Mouse (Mus musculus) CH12.LX (cell line): ENCODE measurements around the gene Zfp507. TPM values are rescaled to one million over a fixed set of nuclear protein-coding genes. Genes with fewer than 3 reads are reported as not detected.

Experiments used
- DNase-seq: peaks from one replicate; pipeline ENCODE4 v3.0.0-alpha.2; 2013; ENCODE audit errors: extremely low read depth
- H3K27ac ChIP-seq: 2 replicates; pipeline ENCODE4 v1.5.1; 2012; ENCODE audit warnings: low read depth, mild to moderate bottlenecking, control low read depth, moderate library complexity; ENCODE audit not compliant: insufficient read depth
- H3K27me3 ChIP-seq: replicated peaks from 2 replicates; pipeline ENCODE3; 2012; ENCODE audit warnings: inconsistent platforms
- H3K36me3 ChIP-seq, 2 experiments: replicated peaks in 1 of 2; 2 replicates each; pipeline versions ENCODE3 to v1.6.1; 2012; ENCODE audit warnings: inconsistent platforms in 1 of 2, low read length in 1 of 2, mild to moderate bottlenecking in 1 of 2, mixed read lengths in 1 of 2, moderate library complexity in 1 of 2; ENCODE audit not compliant: control insufficient read depth in 1 of 2, insufficient read depth in 1 of 2
- H3K4me1 ChIP-seq, 2 experiments: 2 replicates each; pipeline ENCODE4 v1.6.1; 2012; ENCODE audit warnings: inconsistent platforms in 1 of 2, moderate library complexity in 1 of 2; ENCODE audit not compliant: insufficient read depth in 2 of 2, control insufficient read depth in 1 of 2
- H3K4me2 ChIP-seq: 2 replicates; pipeline ENCODE4 v1.6.1; 2012; ENCODE audit warnings: low read depth, mild to moderate bottlenecking, control low read depth; ENCODE audit not compliant: poor library complexity, insufficient read depth, severe bottlenecking
- H3K4me3 ChIP-seq, 3 experiments: fragments of 150-350 bp in 1 of 3; sonication (generic) in 1 of 3; replicated peaks in 1 of 3; 2 replicates each; pipeline versions ENCODE3 to v1.5.1; 2011 to 2012; ENCODE audit warnings: low read depth in 2 of 3, low read length in 2 of 3, mild to moderate bottlenecking in 2 of 3, moderate library complexity in 2 of 3, control low read depth in 1 of 3, improper control_type of control experiment in 1 of 3, inconsistent platforms in 1 of 3, mixed read lengths in 1 of 3; ENCODE audit not compliant: poor library complexity in 1 of 3
- H3K79me2 ChIP-seq: replicated peaks from 2 replicates; pipeline ENCODE4 v1.6.1; 2012; ENCODE audit warnings: mild to moderate bottlenecking, moderate library complexity; ENCODE audit not compliant: control insufficient read depth, poor library complexity, insufficient read depth, severe bottlenecking; ENCODE audit errors: extremely low read depth
- H3K9ac ChIP-seq: 2 replicates; pipeline ENCODE4 v1.6.1; 2012; ENCODE audit warnings: low read depth, mild to moderate bottlenecking, control low read depth, moderate library complexity; ENCODE audit not compliant: insufficient read depth
- H3K9me3 ChIP-seq: replicated peaks from 2 replicates; pipeline ENCODE3; 2012; ENCODE audit warnings: low read length, inconsistent platforms, mixed read lengths
- BHLHE40 ChIP-seq: IDR thresholded peaks from 2 replicates; pipeline ENCODE4 v1.6.1; 2011; ENCODE audit warnings: mild to moderate bottlenecking, low read depth, low read length, improper control_type of control experiment
- CHD1 ChIP-seq: IDR thresholded peaks from 2 replicates; pipeline ENCODE4 v1.6.1; 2012; ENCODE audit warnings: low read depth, low read length, improper control_type of control experiment, inconsistent platforms
- CHD2 ChIP-seq: IDR thresholded peaks from 2 replicates; pipeline ENCODE4 v1.6.1; 2011; ENCODE audit warnings: low read length, improper control_type of control experiment
- CTCF ChIP-seq, 2 experiments: IDR thresholded peaks in 1 of 2; conservative IDR thresholded peaks in 1 of 2; 2 replicates each; pipeline ENCODE4 v1.5.1; 2011 to 2012; ENCODE audit warnings: low read depth in 2 of 2, low read length in 2 of 2, improper control_type of control experiment in 1 of 2, inconsistent platforms in 1 of 2, mild to moderate bottlenecking in 1 of 2, moderate library complexity in 1 of 2
- E2F4 ChIP-seq: IDR thresholded peaks from 2 replicates; pipeline ENCODE4 v1.6.1; 2011; ENCODE audit warnings: low read depth, low read length, improper control_type of control experiment; ENCODE audit not compliant: insufficient replicate concordance
- ELF1 ChIP-seq: IDR thresholded peaks from 2 replicates; pipeline ENCODE4 v1.6.1; 2014; ENCODE audit warnings: low read depth, mild to moderate bottlenecking, inconsistent platforms, low read length, improper control_type of control experiment
- EP300 ChIP-seq: IDR thresholded peaks from 2 replicates; pipeline ENCODE4 v1.6.1; 2011; ENCODE audit warnings: low read length, improper control_type of control experiment
- ETS1 ChIP-seq: conservative IDR thresholded peaks from 2 replicates; pipeline ENCODE4 v1.6.1; 2012; ENCODE audit warnings: low read depth, mild to moderate bottlenecking, inconsistent platforms, low read length, improper control_type of control experiment, moderate library complexity
- GABPA ChIP-seq: IDR thresholded peaks from 2 replicates; pipeline ENCODE4 v1.6.1; 2012; ENCODE audit warnings: low read depth, low read length, improper control_type of control experiment, inconsistent platforms; ENCODE audit not compliant: insufficient replicate concordance
- HCFC1 ChIP-seq: IDR thresholded peaks from 2 replicates; pipeline ENCODE4 v1.6.1; 2012; ENCODE audit warnings: low read depth, mild to moderate bottlenecking, inconsistent platforms, low read length, improper control_type of control experiment
- IRF4 ChIP-seq: IDR thresholded peaks from 2 replicates; pipeline ENCODE4 v1.6.1; 2014; ENCODE audit warnings: low read depth, mild to moderate bottlenecking, inconsistent platforms, low read length, improper control_type of control experiment
- JUN ChIP-seq: IDR thresholded peaks from 2 replicates; pipeline ENCODE4 v1.6.1; 2011; ENCODE audit warnings: low read depth, mild to moderate bottlenecking, low read length, improper control_type of control experiment, moderate library complexity; ENCODE audit not compliant: insufficient read depth
- JUND ChIP-seq: conservative IDR thresholded peaks from 2 replicates; pipeline ENCODE4 v1.6.1; 2011; ENCODE audit warnings: low read depth, low read length, improper control_type of control experiment
- KAT2A ChIP-seq: IDR thresholded peaks from 2 replicates; pipeline ENCODE4 v1.6.1; 2012; ENCODE audit warnings: low read length, improper control_type of control experiment, inconsistent platforms; ENCODE audit not compliant: insufficient replicate concordance
- MAFK ChIP-seq: IDR thresholded peaks from 2 replicates; pipeline ENCODE4 v1.6.1; 2011; ENCODE audit warnings: low read length, improper control_type of control experiment; ENCODE audit not compliant: insufficient replicate concordance
- MAX ChIP-seq: IDR thresholded peaks from 2 replicates; pipeline ENCODE4 v1.6.1; 2011; ENCODE audit warnings: low read length, improper control_type of control experiment
- MAZ ChIP-seq: IDR thresholded peaks from 2 replicates; pipeline ENCODE4 v1.6.1; 2012; ENCODE audit warnings: low read depth, mild to moderate bottlenecking, inconsistent platforms, low read length, improper control_type of control experiment, moderate library complexity
- MEF2A ChIP-seq: IDR thresholded peaks from 2 replicates; pipeline ENCODE4 v1.6.1; 2014; ENCODE audit warnings: low read depth, mild to moderate bottlenecking, inconsistent platforms, low read length, improper control_type of control experiment, borderline replicate concordance
- MXI1 ChIP-seq: IDR thresholded peaks from 2 replicates; pipeline ENCODE4 v1.6.1; 2011; ENCODE audit warnings: mild to moderate bottlenecking, low read depth, low read length, improper control_type of control experiment
- MYC ChIP-seq: IDR thresholded peaks from 2 replicates; pipeline ENCODE4 v1.6.1; 2011; ENCODE audit warnings: low read depth, mild to moderate bottlenecking, improper control_type of control experiment, low read length
- NELFE ChIP-seq: IDR thresholded peaks from 2 replicates; pipeline ENCODE4 v1.6.1; 2011; ENCODE audit warnings: low read depth, low read length, improper control_type of control experiment
- NRF1 ChIP-seq: IDR thresholded peaks from 2 replicates; pipeline ENCODE4 v1.6.1; 2014; ENCODE audit warnings: low read depth, mild to moderate bottlenecking, inconsistent platforms, low read length, improper control_type of control experiment, moderate library complexity
- PAX5 ChIP-seq: IDR thresholded peaks from 2 replicates; pipeline ENCODE4 v1.6.1; 2012; ENCODE audit warnings: low read length, inconsistent platforms, mixed read lengths
- POLR2A ChIP-seq: IDR thresholded peaks from 2 replicates; pipeline ENCODE4 v1.6.1; 2011; ENCODE audit warnings: low read depth, mild to moderate bottlenecking, improper control_type of control experiment, low read length
- POLR2AphosphoS2 ChIP-seq: IDR thresholded peaks from 2 replicates; pipeline ENCODE4 v1.6.1; 2011; ENCODE audit warnings: low read depth, low read length, improper control_type of control experiment
- RAD21 ChIP-seq: IDR thresholded peaks from 2 replicates; pipeline ENCODE4 v1.6.1; 2011; ENCODE audit warnings: low read depth, mild to moderate bottlenecking, low read length, improper control_type of control experiment, moderate library complexity
- RCOR1 ChIP-seq: conservative IDR thresholded peaks from 2 replicates; pipeline ENCODE4 v1.6.1; 2012; ENCODE audit warnings: low read depth, mild to moderate bottlenecking, inconsistent platforms, low read length, improper control_type of control experiment
- SIN3A ChIP-seq: IDR thresholded peaks from 2 replicates; pipeline ENCODE4 v1.6.1; 2012; ENCODE audit warnings: low read length, improper control_type of control experiment, inconsistent platforms
- SMC3 ChIP-seq: IDR thresholded peaks from 2 replicates; pipeline ENCODE4 v1.6.1; 2011; ENCODE audit warnings: low read depth, low read length, improper control_type of control experiment
- TBP ChIP-seq: conservative IDR thresholded peaks from 2 replicates; pipeline ENCODE4 v1.6.1; 2011; ENCODE audit warnings: low read depth, low read length, improper control_type of control experiment
- TCF12 ChIP-seq: IDR thresholded peaks from 2 replicates; pipeline ENCODE4 v1.6.1; 2014; ENCODE audit warnings: low read depth, mild to moderate bottlenecking, inconsistent platforms, low read length, improper control_type of control experiment
- UBTF ChIP-seq: IDR thresholded peaks from 2 replicates; pipeline ENCODE4 v1.6.1; 2012; ENCODE audit warnings: low read depth, mild to moderate bottlenecking, inconsistent platforms, low read length, improper control_type of control experiment, moderate library complexity
- USF1 ChIP-seq: IDR thresholded peaks from 2 replicates; pipeline ENCODE4 v1.6.1; 2014; ENCODE audit warnings: low read depth, mild to moderate bottlenecking, inconsistent platforms, low read length, improper control_type of control experiment
- USF2 ChIP-seq: conservative IDR thresholded peaks from 2 replicates; pipeline ENCODE4 v1.6.1; 2011; ENCODE audit warnings: low read depth, low read length, improper control_type of control experiment
- ZC3H11A ChIP-seq: IDR thresholded peaks from 2 replicates; pipeline ENCODE4 v1.6.1; 2012; ENCODE audit warnings: low read depth, mild to moderate bottlenecking, inconsistent platforms, low read length, improper control_type of control experiment
- ZKSCAN1 ChIP-seq: IDR thresholded peaks from 2 replicates; pipeline ENCODE4 v1.6.1; 2012; ENCODE audit warnings: low read depth, inconsistent platforms, low read length, improper control_type of control experiment, borderline replicate concordance
- ZMIZ1 ChIP-seq: IDR thresholded peaks from 2 replicates; pipeline ENCODE4 v1.6.1; 2012; ENCODE audit warnings: low read depth, mild to moderate bottlenecking, inconsistent platforms, low read length, improper control_type of control experiment
- ZNF384 ChIP-seq: IDR thresholded peaks from 2 replicates; pipeline ENCODE4 v1.6.1; 2012; ENCODE audit warnings: low read depth, low read length, improper control_type of control experiment, inconsistent platforms
- dilution Hi-C: fragments of 300-500 bp; cut with MboI; formaldehyde crosslinking; loops from 2 replicates; pipeline ENCODE4 v1.14.3; 2020; ENCODE audit warnings: low sequenced_read_pairs; ENCODE audit not compliant: extremely low pct_unique_long_range_greater_than_20kb, extremely low pct_ligation_motif_present
- in situ Hi-C: fragments of 300-500 bp; cut with MboI; formaldehyde crosslinking; loops from 3 replicates; pipeline ENCODE4 v1.14.3; 2019; ENCODE audit warnings: low sequenced_read_pairs, low pct_ligation_motif_present, low pct_unique_long_range_greater_than_20kb, mixed read lengths
- polyA plus RNA-seq: library from polyadenylated mRNA; unstranded; fragments of >175 nt; gene quantifications from 2 replicates; pipeline ENCODE4 v1.2.1, GENCODE M21; 2012; ENCODE audit warnings: low read depth; ENCODE audit not compliant: insufficient read length
- total RNA-seq, 2 experiments: library from RNA; depleted of rRNA; stranded (reverse); fragments of 300-350 nt in 1 of 2; fragments of >200 nt in 1 of 2; gene quantifications; 2 replicates each; pipeline ENCODE4 v1.2.3; 2012 to 2014

Gene Zfp507
- total and polyA plus RNA-seq, 3 experiments, result 10.4 to 19.8 (median 19.5) TPM

DNA sequence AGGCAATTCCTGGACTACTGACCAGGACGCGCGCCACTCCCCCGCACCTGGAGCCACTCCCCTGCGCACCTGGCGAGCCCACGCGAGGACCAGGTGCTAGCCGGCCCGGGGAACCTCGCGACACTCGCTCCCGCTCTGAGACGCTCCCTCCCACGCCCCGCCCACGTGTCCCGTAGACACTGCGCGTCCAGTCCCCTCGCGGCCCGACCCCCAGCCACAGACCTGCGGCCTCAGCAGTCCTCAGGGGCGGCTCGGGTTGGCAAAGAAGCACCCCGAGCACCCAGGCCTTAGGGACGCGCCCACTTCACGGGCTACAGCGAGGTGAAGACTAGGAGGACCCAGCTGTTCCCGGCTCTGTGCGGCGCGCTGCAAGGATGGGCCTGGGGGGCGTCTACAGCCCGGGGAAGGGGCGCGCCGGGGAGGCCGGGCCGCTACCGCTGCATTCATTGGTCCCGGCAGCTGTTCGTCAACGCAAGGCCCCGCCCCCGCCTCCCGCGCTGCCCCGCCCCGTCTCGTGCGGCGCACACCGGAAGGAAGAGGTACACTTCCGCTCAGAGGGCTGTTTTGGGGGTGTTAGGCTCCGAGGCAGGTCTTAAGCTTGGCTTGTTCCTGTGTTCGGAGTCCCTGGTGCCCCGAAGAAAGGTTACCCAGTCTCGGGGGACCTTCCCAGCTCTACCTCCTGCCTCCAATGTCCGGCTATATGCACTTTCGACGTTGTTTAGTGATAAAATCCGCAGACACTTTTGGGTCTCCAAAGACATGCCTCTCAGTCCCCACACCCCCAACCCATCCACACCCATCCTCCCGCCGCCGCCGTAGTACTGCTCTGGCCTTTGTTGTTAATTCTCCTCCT, 48.5 kb downstream of the Zfp507 start, which contains the start of gene Dpy19l3:
Gene Dpy19l3, minus strand, starts transcription at position 422 of the 853 bp plus-strand sequence.
- Histone ChIP-seq H3K4me1 (peaks cover 2 to 38% of the 10 kb centered on the region in 2 experiments; a peak in 2 of 4 replicates), H3K36me3 (no peaks in the 10 kb centered on the region), H3K9ac (0 out of 2 replicates have a peak within 1 kb of the TSS, but pooled peaks have one; percentile 6), H3K79me2 (no peaks in the 10 kb centered on the region), H3K27ac (no peak within 1 kb of the TSS), H3K4me2 (peak within 1 kb of the TSS; percentile 64), H3K4me3 (peak within 1 kb of the TSS; percentile 15 to 65 (median 61)), H3K27me3 (peaks cover 1% of the 10 kb centered on the region), H3K9me3 (no peaks in the 10 kb centered on the region)
- dilution Hi-C loops, result no loop called here
- in situ Hi-C loops, result no loop called here
- DNase-seq, result peak; percentile 45
- TF ChIP-seq HCFC1 (peak; percentile 40; the same call in 1 of the 2 replicates), GABPA (no peak), EP300 (no peak), BHLHE40 (peak; percentile 98), USF1 (no peak), ELF1 (peak; percentile 54), CTCF (conservative IDR thresholded peaks at IDR 0.05 in 1 of 2, IDR thresholded peaks at IDR 0.05 in 1 of 2; ENCODE audit: low read depth in 2 of 2, low read length in 2 of 2) (no peak), MAZ (no peak), USF2 (no peak), ZNF384 (no peak), ZC3H11A (no peak), SMC3 (no peak), JUN (no peak), ZMIZ1 (no peak), CHD2 (no peak), ZKSCAN1 (no peak), RCOR1 (no peak), SIN3A (peak; percentile 24; the same call in 1 of the 2 replicates), CHD1 (no peak), MAX (no peak), MXI1 (no peak), TCF12 (no peak), MAFK (no peak), POLR2AphosphoS2 (no peak), POLR2A (no peak), PAX5 (no peak), KAT2A (no peak), MYC (no peak), IRF4 (no peak), MEF2A (no peak), JUND (no peak), NRF1 (0 out of 2 replicates have a peak, but pooled peaks have one; percentile 11), TBP (no peak), UBTF (no peak), RAD21 (no peak), E2F4 (no peak), ETS1 (no peak), NELFE (no peak)
